Mouse (Mus musculus) megakaryocyte-erythroid progenitor cell, adult 5 weeks (primary cell): ENCODE results near the gene Eif2ak2. TPM values are rescaled to one million over a fixed set of nuclear protein-coding genes. Genes with fewer than 3 reads are reported as not detected.

Experiments used
- polyA plus RNA-seq: library from polyadenylated mRNA; stranded (reverse); fragments of >175 nt; gene quantifications from 2 replicates; pipeline ENCODE4 v1.2.3, GENCODE M21; 2012

Gene Eif2ak2
- 8.9 and 10.0 TPM in 2 replicates for polyA plus RNA-seq

GRCm38 (mm10) chr17:78882401-78883112 lies at the start of gene Eif2ak2:
Gene Eif2ak2, minus strand, starts transcription at chr17:78882573.

GRCm38 (mm10) chr17:78916369-78916813 lies 34.0 kb upstream of the Eif2ak2 start, which contains the start of gene Cebpzos:
Gene Cebpzos, plus strand, starts transcription at chr17:78916500.

GRCm38 (mm10) chr17:78906892-78907291 lies 24.5 kb upstream of the Eif2ak2 start, which contains the start of gene Sult6b1:
Gene Sult6b1, minus strand, starts transcription at chr17:78906992.

GRCm38 (mm10) chr17:78834856-78835835 lies 47.2 kb downstream of the Eif2ak2 start, which contains the start of the genes Heatr5b and Gpatch11:
Gene Heatr5b, minus strand, starts transcription at chr17:78835364.
Gene Gpatch11, plus strand, starts transcription at chr17:78835567.

Other genes starting within 250 kb of the Eif2ak2 start
- 2.0 and 2.8 TPM in 2 replicates for gene Strn, start 145.4 kb downstream of the Eif2ak2 start, polyA plus RNA-seq
- 1.8 TPM in 2 replicates for gene Heatr5b, start 47.2 kb downstream of the Eif2ak2 start, polyA plus RNA-seq
- 1.1 and 1.2 TPM in 2 replicates for gene Gpatch11, start 47.0 kb downstream of the Eif2ak2 start, polyA plus RNA-seq
- gene Sult6b1, start 24.4 kb upstream of the Eif2ak2 start, polyA plus RNA-seq: not detected in 2 replicates
- gene Cebpzos, start 33.9 kb upstream of the Eif2ak2 start, polyA plus RNA-seq: 5.0 and 6.2 TPM in 2 replicates
- 37.7 and 48.4 TPM in 2 replicates for gene Cebpz, start 54.5 kb upstream of the Eif2ak2 start, polyA plus RNA-seq
- 1.9 and 2.1 TPM in 2 replicates for gene Ndufaf7, start 54.6 kb upstream of the Eif2ak2 start, polyA plus RNA-seq
- gene Prkd3, start 138.2 kb upstream of the Eif2ak2 start, polyA plus RNA-seq: 1.3 TPM in 2 replicates
- gene Qpct, start 169.3 kb upstream of the Eif2ak2 start, polyA plus RNA-seq: 0.02 TPM in 1 of 2 replicates, not detected in the other